Mouse (Mus musculus): ENCODE data around the gene Atp8a1. TPM values are rescaled to one million over a fixed set of nuclear protein-coding genes. Genes with fewer than 3 reads are reported as not detected.

The Atp8a1 gene
- total RNA-seq, 1 experiment from 2014 or later: 77.1 TPM

- ATAC-seq (replicated peaks; ENCODE audit: low read depth, poor library complexity, severe bottlenecking): no peak
Observed at GRCm38 (mm10) chr5:67794129-67794800, 53.0 kb downstream of the Atp8a1 start.

GRCm38 (mm10) chr5:67782775-67783174, 64.5 kb downstream of the Atp8a1 start:
- no peak for ATAC-seq (replicated peaks; ENCODE audit: low read depth, poor library complexity, severe bottlenecking)

DNA sequence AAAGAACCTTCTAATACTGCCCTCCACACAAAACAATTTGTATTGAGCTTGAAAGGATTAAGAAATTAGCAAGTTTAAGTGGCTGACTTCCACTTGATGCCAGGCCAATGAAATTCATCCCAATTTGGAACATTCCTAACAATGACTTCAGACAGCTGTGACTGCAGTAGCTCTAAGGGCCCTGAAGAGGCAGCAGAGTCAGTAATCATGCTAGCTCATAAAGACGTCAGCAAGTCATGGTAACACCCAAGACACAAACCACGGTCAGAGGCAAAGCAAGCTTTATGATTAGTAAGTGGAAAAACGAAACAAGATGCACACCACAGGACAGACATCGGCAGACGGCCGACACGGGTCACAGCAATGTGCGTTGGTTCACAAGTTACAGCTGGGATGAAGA, 69.2 kb downstream of the Atp8a1 start:
- peak; percentile 93 for ATAC-seq (replicated peaks; ENCODE audit: low read depth, poor library complexity, severe bottlenecking)

DNA sequence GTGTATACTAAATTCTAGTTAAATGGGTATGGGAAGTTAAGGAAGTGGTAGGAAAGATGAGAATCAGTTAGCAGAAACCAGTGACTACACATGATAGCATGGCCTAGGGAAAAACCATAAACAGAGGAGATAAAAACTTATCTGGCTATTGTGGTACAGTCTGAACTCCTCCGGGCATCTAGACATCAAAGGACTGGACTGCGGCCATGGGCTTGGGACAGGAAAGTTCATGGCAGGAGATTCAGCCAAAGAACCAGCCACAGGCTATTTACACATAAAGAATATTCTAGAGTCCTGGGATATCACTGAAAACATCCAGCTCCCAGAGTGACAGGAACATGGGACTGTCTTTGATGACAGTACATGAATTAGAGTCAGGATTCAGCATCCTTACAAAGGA, 73.0 kb downstream of the Atp8a1 start:
- no peak for ATAC-seq (replicated peaks; ENCODE audit: low read depth, poor library complexity, severe bottlenecking)

DNA sequence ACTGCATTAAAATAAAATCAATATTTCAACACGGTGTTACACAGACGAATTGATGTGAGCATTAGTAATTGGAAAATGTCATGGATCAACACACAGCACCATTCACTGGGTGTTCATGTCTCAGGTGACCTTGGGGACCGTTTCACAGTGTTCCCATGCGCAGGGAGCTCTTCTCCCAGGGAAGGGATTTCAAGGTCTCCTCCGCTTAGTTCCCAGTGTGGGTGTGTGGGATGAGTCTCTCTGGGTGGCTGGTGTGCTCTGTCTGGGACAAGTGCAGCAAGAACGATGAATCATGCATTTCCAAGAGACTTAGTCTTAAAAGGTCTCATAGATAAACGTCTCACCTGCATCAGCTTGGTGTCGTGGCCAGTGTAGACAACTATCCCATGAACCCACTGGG, 78.5 kb downstream of the Atp8a1 start:
- no peak for ATAC-seq (replicated peaks; ENCODE audit: low read depth, poor library complexity, severe bottlenecking)

- ATAC-seq (replicated peaks; ENCODE audit: low read depth, poor library complexity, severe bottlenecking): no peak
Observed at GRCm38 (mm10) chr5:67764798-67765197, 82.4 kb downstream of the Atp8a1 start.

- no peak for ATAC-seq (replicated peaks; ENCODE audit: low read depth, poor library complexity, severe bottlenecking)
Observed at GRCm38 (mm10) chr5:67758126-67758525, 89.1 kb downstream of the Atp8a1 start.

- ATAC-seq (replicated peaks; ENCODE audit: low read depth, poor library complexity, severe bottlenecking): peak; percentile 93
Observed at GRCm38 (mm10) chr5:67756138-67756537, 91.1 kb downstream of the Atp8a1 start.

GRCm38 (mm10) chr5:67753057-67753456, 94.2 kb downstream of the Atp8a1 start:
- no peak for ATAC-seq (replicated peaks; ENCODE audit: low read depth, poor library complexity, severe bottlenecking)

GRCm38 (mm10) chr5:67752629-67753028, 94.6 kb downstream of the Atp8a1 start:
- ATAC-seq (replicated peaks; ENCODE audit: low read depth, poor library complexity, severe bottlenecking): no peak

GRCm38 (mm10) chr5:67752007-67752406, 95.2 kb downstream of the Atp8a1 start:
- 0 out of 2 replicates have a peak, but pooled peaks have one; percentile 27 for ATAC-seq (replicated peaks; ENCODE audit: low read depth, poor library complexity, severe bottlenecking)

GRCm38 (mm10) chr5:67739261-67739660, 108.0 kb downstream of the Atp8a1 start:
- no peak for ATAC-seq (replicated peaks; ENCODE audit: low read depth, poor library complexity, severe bottlenecking)

- ATAC-seq (replicated peaks; ENCODE audit: low read depth, poor library complexity, severe bottlenecking): no peak
Observed at GRCm38 (mm10) chr5:67738133-67738532, 109.1 kb downstream of the Atp8a1 start.

GRCm38 (mm10) chr5:67735771-67736170, 111.5 kb downstream of the Atp8a1 start:
- no peak for ATAC-seq (replicated peaks; ENCODE audit: low read depth, poor library complexity, severe bottlenecking)

- 0 out of 2 replicates have a peak, but pooled peaks have one; percentile 22 for ATAC-seq (replicated peaks; ENCODE audit: low read depth, poor library complexity, severe bottlenecking)
Observed at GRCm38 (mm10) chr5:67733551-67734258, 113.5 kb downstream of the Atp8a1 start.

DNA sequence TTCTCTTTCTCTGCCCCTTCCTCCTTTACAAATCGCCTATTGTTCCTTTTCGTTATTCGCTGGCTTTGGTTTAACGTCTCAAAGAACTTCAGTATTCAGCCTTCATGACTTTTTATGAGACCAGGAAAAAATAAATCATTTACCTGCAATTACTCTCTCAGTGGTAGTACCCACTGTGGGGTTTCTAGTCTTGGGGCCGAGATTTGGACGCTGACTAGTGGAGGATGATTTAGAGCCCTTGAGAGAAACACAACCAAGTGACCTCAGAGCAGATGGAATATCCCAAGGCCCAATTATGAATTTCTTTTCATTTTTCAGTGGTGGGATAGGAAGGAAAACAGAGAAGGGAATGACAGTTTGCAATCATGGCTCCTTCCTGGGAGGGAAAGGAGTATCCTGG, 114.1 kb downstream of the Atp8a1 start:
- no peak for ATAC-seq (replicated peaks; ENCODE audit: low read depth, poor library complexity, severe bottlenecking)

- ATAC-seq (replicated peaks; ENCODE audit: low read depth, poor library complexity, severe bottlenecking): peak; percentile 58
Observed at GRCm38 (mm10) chr5:67727755-67728154, 119.5 kb downstream of the Atp8a1 start.

DNA sequence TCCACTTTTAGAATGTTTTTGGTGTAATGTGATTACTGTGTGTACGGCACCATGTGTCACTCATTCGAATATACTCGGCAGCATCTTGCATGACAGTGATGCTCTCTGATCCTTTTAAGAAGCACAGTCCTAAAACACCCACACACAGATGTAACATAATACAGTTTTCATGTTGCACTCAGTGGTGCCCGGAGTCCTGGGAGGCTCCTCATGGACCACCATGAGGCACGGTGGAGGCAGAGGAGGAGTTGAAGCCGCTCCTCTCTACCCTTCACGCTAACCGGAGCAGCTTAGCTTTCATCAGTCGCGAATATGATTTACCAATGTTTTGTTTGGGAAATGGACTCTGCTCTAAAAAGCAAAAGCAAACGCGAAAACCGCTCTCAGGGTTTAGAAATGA, 120.4 kb downstream of the Atp8a1 start:
- no peak for ATAC-seq (replicated peaks; ENCODE audit: low read depth, poor library complexity, severe bottlenecking)

GRCm38 (mm10) chr5:67701641-67702040, 145.6 kb downstream of the Atp8a1 start:
- no peak for ATAC-seq (replicated peaks; ENCODE audit: low read depth, poor library complexity, severe bottlenecking)

GRCm38 (mm10) chr5:67699418-67699817, 147.8 kb downstream of the Atp8a1 start:
- ATAC-seq (replicated peaks; ENCODE audit: low read depth, poor library complexity, severe bottlenecking): no peak

- ATAC-seq (replicated peaks; ENCODE audit: low read depth, poor library complexity, severe bottlenecking): no peak
Observed at GRCm38 (mm10) chr5:67698176-67698575, 149.1 kb downstream of the Atp8a1 start.
